Mouse (Mus musculus): ENCODE data around the gene Cdyl2. TPM values are rescaled to one million over a fixed set of nuclear protein-coding genes. Genes with fewer than 3 reads are reported as not detected.

Cdyl2 gene
- total RNA-seq, 1 experiment: 37.3 TPM

DNA sequence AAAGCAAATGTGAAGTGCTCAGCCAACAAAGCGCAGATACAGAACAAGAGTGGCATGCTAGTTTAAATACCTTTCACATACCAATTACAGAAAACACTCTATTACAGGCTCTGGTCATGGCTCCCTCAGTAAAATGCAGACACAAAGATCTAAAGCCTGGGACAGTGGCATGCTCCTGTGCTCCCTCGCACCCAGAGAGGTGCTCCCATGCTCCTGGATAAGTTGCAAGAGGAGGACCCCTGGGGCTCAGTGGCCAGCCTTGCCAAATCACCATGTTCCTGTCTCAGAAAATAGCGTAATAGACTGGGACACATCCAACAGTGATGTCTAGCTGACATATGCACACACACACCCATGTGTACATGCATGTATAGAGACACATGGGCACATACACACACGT, 98.4 kb downstream of the Cdyl2 start:
- Histone ChIP-seq H3K9me3 (ENCODE audit: control insufficient read depth, insufficient read depth, low read depth, low read length) (no peaks in the 10 kb centered on the region), H3K4me3 (ENCODE audit: insufficient read depth in 1 of 2, low read depth in 1 of 2, low read length in 2 of 2, poor library complexity in 1 of 2, severe bottlenecking in 1 of 2) (no peak overlapping the region), H3K4me1 (ENCODE audit: control insufficient read depth in 2 of 2, insufficient read depth in 2 of 2, low read length in 2 of 2, poor library complexity in 1 of 2) (peaks cover 3 to 5% of the 10 kb centered on the region in 2 experiments; a peak in 2 of 4 replicates), H3K9ac (ENCODE audit: insufficient read depth, low read depth, low read length, poor library complexity, severe bottlenecking) (no peak overlapping the region), H3K36me3 (ENCODE audit: control insufficient read depth, insufficient read depth, low read length, poor library complexity, severe bottlenecking) (peaks cover 11% of the 10 kb centered on the region; the same call in 1 of the 2 replicates), H3K27ac (ENCODE audit: insufficient read depth, low read depth, low read length, poor library complexity, severe bottlenecking) (no peak overlapping the region)
- in situ Hi-C loops (cut with MboI; ENCODE audit: low sequenced_read_pairs in 2 of 2, unreplicated experiment in 2 of 2): no loop called here
- TF ChIP-seq HCFC1 (IDR thresholded peaks at IDR 0.05; ENCODE audit: borderline replicate concordance, insufficient read depth, low read length) (no peak), ZNF384 (IDR thresholded peaks at IDR 0.05; ENCODE audit: low read depth, low read length) (no peak), ZC3H11A (IDR thresholded peaks at IDR 0.05; ENCODE audit: borderline replicate concordance, low read depth, low read length) (no peak), MAFK (IDR thresholded peaks at IDR 0.05; ENCODE audit: insufficient read depth, low read depth, low read length) (no peak), CHD2 (IDR thresholded peaks at IDR 0.05; ENCODE audit: low read depth, low read length) (no peak)
- DNase-seq (ENCODE audit: low read depth, low spot score): no peak

DNA sequence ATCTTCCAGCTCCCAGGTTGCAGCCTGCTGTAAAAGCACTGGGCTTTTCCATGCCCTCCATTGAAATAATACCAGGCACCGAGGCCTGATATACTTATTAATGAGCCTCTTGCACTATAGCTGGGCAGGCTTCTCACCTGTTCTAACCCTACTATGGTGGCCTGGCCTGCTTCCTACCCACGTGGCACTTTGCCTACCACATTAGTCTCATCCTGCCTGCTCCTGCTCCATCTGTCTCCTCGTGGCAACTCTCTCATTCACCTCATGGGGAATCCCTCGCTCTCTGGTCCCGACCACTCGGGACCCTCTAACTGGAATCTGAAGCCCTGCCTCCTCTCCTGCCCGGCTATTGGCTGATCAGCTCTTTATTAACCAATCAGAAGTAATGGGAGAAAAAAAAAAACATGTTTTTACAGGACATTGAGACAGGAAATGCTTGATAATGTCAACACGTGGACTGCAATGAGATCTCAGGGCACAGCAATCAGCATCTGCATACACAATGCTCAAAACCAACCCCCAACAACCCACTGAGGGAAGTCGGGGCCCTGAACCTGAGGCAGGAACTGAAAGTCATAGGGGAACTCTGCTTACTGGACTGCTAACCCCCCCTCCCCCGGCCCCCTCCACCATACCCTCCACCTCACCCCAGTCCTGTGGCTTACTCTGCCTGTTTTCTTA, 99.2 kb downstream of the Cdyl2 start:
- no peak for DNase-seq (ENCODE audit: low read depth, low spot score)
- Histone ChIP-seq H3K27ac (ENCODE audit: insufficient read depth, low read depth, low read length, poor library complexity, severe bottlenecking) (no peak overlapping the region), H3K9me3 (ENCODE audit: control insufficient read depth, insufficient read depth, low read depth, low read length) (no peaks in the 10 kb centered on the region), H3K9ac (ENCODE audit: insufficient read depth, low read depth, low read length, poor library complexity, severe bottlenecking) (no peak overlapping the region), H3K4me1 (ENCODE audit: control insufficient read depth in 2 of 2, insufficient read depth in 2 of 2, low read length in 2 of 2, poor library complexity in 1 of 2) (peaks cover 5% of the 10 kb centered on the region in 2 experiments; a peak in 2 of 4 replicates), H3K36me3 (ENCODE audit: control insufficient read depth, insufficient read depth, low read length, poor library complexity, severe bottlenecking) (peaks cover 12% of the 10 kb centered on the region; the same call in 1 of the 2 replicates), H3K4me3 (ENCODE audit: insufficient read depth in 1 of 2, low read depth in 1 of 2, low read length in 2 of 2, poor library complexity in 1 of 2, severe bottlenecking in 1 of 2) (no peak overlapping the region)
- in situ Hi-C loops (cut with MboI; ENCODE audit: low sequenced_read_pairs in 2 of 2, unreplicated experiment in 2 of 2): no loop called here
- no peak for TF ChIP-seq ZNF384 (IDR thresholded peaks at IDR 0.05; ENCODE audit: low read depth, low read length)
- TF ChIP-seq MAFK (IDR thresholded peaks at IDR 0.05; ENCODE audit: insufficient read depth, low read depth, low read length): no peak
- no peak for TF ChIP-seq CHD2 (IDR thresholded peaks at IDR 0.05; ENCODE audit: low read depth, low read length)
- no peak for TF ChIP-seq ZC3H11A (IDR thresholded peaks at IDR 0.05; ENCODE audit: borderline replicate concordance, low read depth, low read length)
- TF ChIP-seq HCFC1 (IDR thresholded peaks at IDR 0.05; ENCODE audit: borderline replicate concordance, insufficient read depth, low read length): no peak

DNA sequence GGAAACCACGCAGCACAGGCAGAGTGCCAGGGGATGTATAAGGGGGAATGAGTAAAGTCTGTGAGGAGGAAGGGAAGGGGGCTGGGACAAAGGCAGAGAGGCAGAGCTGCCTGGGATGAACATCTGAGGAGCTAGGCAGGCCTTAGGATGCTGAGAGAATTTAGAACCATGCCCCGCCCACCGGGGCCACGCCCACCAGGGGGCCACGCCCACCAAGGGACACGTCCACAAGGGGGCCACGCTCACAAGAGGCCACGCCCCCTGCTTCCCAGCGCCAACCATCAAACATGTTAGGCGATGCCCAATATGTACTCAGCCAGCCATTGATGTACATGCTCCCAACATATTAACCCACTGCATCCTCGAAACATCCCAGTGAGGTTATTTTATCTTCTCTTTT, 102.7 kb downstream of the Cdyl2 start:
- H3K27ac ChIP-seq (ENCODE audit: insufficient read depth, low read depth, low read length, poor library complexity, severe bottlenecking): no peak overlapping the region
- H3K4me3 ChIP-seq (ENCODE audit: insufficient read depth in 1 of 2, low read depth in 1 of 2, low read length in 2 of 2, poor library complexity in 1 of 2, severe bottlenecking in 1 of 2): no peak overlapping the region
- TF ChIP-seq ZC3H11A (IDR thresholded peaks at IDR 0.05; ENCODE audit: borderline replicate concordance, low read depth, low read length) (no peak), ZNF384 (IDR thresholded peaks at IDR 0.05; ENCODE audit: low read depth, low read length) (no peak), CHD2 (IDR thresholded peaks at IDR 0.05; ENCODE audit: low read depth, low read length) (no peak), MAFK (IDR thresholded peaks at IDR 0.05; ENCODE audit: insufficient read depth, low read depth, low read length) (no peak)
- peak; percentile 41 for DNase-seq (ENCODE audit: low read depth, low spot score)
- no peaks in the 10 kb centered on the region for H3K9me3 ChIP-seq (ENCODE audit: control insufficient read depth, insufficient read depth, low read depth, low read length)
- in situ Hi-C loops (cut with MboI; ENCODE audit: low sequenced_read_pairs in 2 of 2, unreplicated experiment in 2 of 2): no loop called here
- peaks cover 8% of the 10 kb centered on the region in 2 experiments; a peak in 3 of 4 replicates for H3K4me1 ChIP-seq (ENCODE audit: control insufficient read depth in 2 of 2, insufficient read depth in 2 of 2, low read length in 2 of 2, poor library complexity in 1 of 2)
- H3K36me3 ChIP-seq (ENCODE audit: control insufficient read depth, insufficient read depth, low read length, poor library complexity, severe bottlenecking): peaks cover 12% of the 10 kb centered on the region
- no peak overlapping the region for H3K9ac ChIP-seq (ENCODE audit: insufficient read depth, low read depth, low read length, poor library complexity, severe bottlenecking)

- Histone ChIP-seq H3K4me3 (ENCODE audit: insufficient read depth in 1 of 2, low read depth in 1 of 2, low read length in 2 of 2, poor library complexity in 1 of 2, severe bottlenecking in 1 of 2) (no peak overlapping the region), H3K27ac (ENCODE audit: insufficient read depth, low read depth, low read length, poor library complexity, severe bottlenecking) (no peak overlapping the region), H3K36me3 (ENCODE audit: control insufficient read depth, insufficient read depth, low read length, poor library complexity, severe bottlenecking) (peaks cover 17% of the 10 kb centered on the region), H3K4me1 (ENCODE audit: control insufficient read depth in 2 of 2, insufficient read depth in 2 of 2, low read length in 2 of 2, poor library complexity in 1 of 2) (peaks cover 8% of the 10 kb centered on the region in 2 experiments; a peak in 3 of 4 replicates), H3K9me3 (ENCODE audit: control insufficient read depth, insufficient read depth, low read depth, low read length) (no peaks in the 10 kb centered on the region), H3K9ac (ENCODE audit: insufficient read depth, low read depth, low read length, poor library complexity, severe bottlenecking) (no peak overlapping the region)
- no peak for DNase-seq (ENCODE audit: low read depth, low spot score)
- in situ Hi-C loops (cut with MboI; ENCODE audit: low sequenced_read_pairs in 2 of 2, unreplicated experiment in 2 of 2): no loop called here
- TF ChIP-seq ZC3H11A (IDR thresholded peaks at IDR 0.05; ENCODE audit: borderline replicate concordance, low read depth, low read length) (no peak), ZNF384 (IDR thresholded peaks at IDR 0.05; ENCODE audit: low read depth, low read length) (no peak), MAFK (IDR thresholded peaks at IDR 0.05; ENCODE audit: insufficient read depth, low read depth, low read length) (no peak), HCFC1 (IDR thresholded peaks at IDR 0.05; ENCODE audit: borderline replicate concordance, insufficient read depth, low read length) (no peak), CHD2 (IDR thresholded peaks at IDR 0.05; ENCODE audit: low read depth, low read length) (no peak)
Measured at GRCm38 (mm10) chr8:116628975-116629374, 103.8 kb downstream of the Cdyl2 start.
